Mouse (Mus musculus) CH12.LX (cell line): ENCODE data around the gene Cpne9. TPM values are rescaled to one million over a fixed set of nuclear protein-coding genes. Genes with fewer than 3 reads are reported as not detected.

Experiments
- DNase-seq: peaks from one replicate; pipeline ENCODE4 v3.0.0-alpha.2; 2013; ENCODE audit errors: extremely low read depth
- H3K27ac ChIP-seq: 2 replicates; pipeline ENCODE4 v1.5.1; 2012; ENCODE audit warnings: low read depth, mild to moderate bottlenecking, control low read depth, moderate library complexity; ENCODE audit not compliant: insufficient read depth
- H3K27me3 ChIP-seq: replicated peaks from 2 replicates; pipeline ENCODE3; 2012; ENCODE audit warnings: inconsistent platforms
- H3K36me3 ChIP-seq, 2 experiments: replicated peaks in 1 of 2; 2 replicates each; pipeline versions ENCODE3 to v1.6.1; 2012; ENCODE audit warnings: inconsistent platforms in 1 of 2, low read length in 1 of 2, mild to moderate bottlenecking in 1 of 2, mixed read lengths in 1 of 2, moderate library complexity in 1 of 2; ENCODE audit not compliant: control insufficient read depth in 1 of 2, insufficient read depth in 1 of 2
- H3K4me1 ChIP-seq, 2 experiments: 2 replicates each; pipeline ENCODE4 v1.6.1; 2012; ENCODE audit warnings: inconsistent platforms in 1 of 2, moderate library complexity in 1 of 2; ENCODE audit not compliant: insufficient read depth in 2 of 2, control insufficient read depth in 1 of 2
- H3K4me2 ChIP-seq: 2 replicates; pipeline ENCODE4 v1.6.1; 2012; ENCODE audit warnings: low read depth, mild to moderate bottlenecking, control low read depth; ENCODE audit not compliant: poor library complexity, insufficient read depth, severe bottlenecking
- H3K4me3 ChIP-seq, 3 experiments: fragments of 150-350 bp in 1 of 3; sonication (generic) in 1 of 3; replicated peaks in 1 of 3; 2 replicates each; pipeline versions ENCODE3 to v1.5.1; 2011 to 2012; ENCODE audit warnings: low read depth in 2 of 3, low read length in 2 of 3, mild to moderate bottlenecking in 2 of 3, moderate library complexity in 2 of 3, control low read depth in 1 of 3, improper control_type of control experiment in 1 of 3, inconsistent platforms in 1 of 3, mixed read lengths in 1 of 3; ENCODE audit not compliant: poor library complexity in 1 of 3
- H3K79me2 ChIP-seq: replicated peaks from 2 replicates; pipeline ENCODE4 v1.6.1; 2012; ENCODE audit warnings: mild to moderate bottlenecking, moderate library complexity; ENCODE audit not compliant: control insufficient read depth, poor library complexity, insufficient read depth, severe bottlenecking; ENCODE audit errors: extremely low read depth
- H3K9ac ChIP-seq: 2 replicates; pipeline ENCODE4 v1.6.1; 2012; ENCODE audit warnings: low read depth, mild to moderate bottlenecking, control low read depth, moderate library complexity; ENCODE audit not compliant: insufficient read depth
- H3K9me3 ChIP-seq: replicated peaks from 2 replicates; pipeline ENCODE3; 2012; ENCODE audit warnings: low read length, inconsistent platforms, mixed read lengths
- BHLHE40 ChIP-seq: IDR thresholded peaks from 2 replicates; pipeline ENCODE4 v1.6.1; 2011; ENCODE audit warnings: mild to moderate bottlenecking, low read depth, low read length, improper control_type of control experiment
- GABPA ChIP-seq: IDR thresholded peaks from 2 replicates; pipeline ENCODE4 v1.6.1; 2012; ENCODE audit warnings: low read depth, low read length, improper control_type of control experiment, inconsistent platforms; ENCODE audit not compliant: insufficient replicate concordance
- HCFC1 ChIP-seq: IDR thresholded peaks from 2 replicates; pipeline ENCODE4 v1.6.1; 2012; ENCODE audit warnings: low read depth, mild to moderate bottlenecking, inconsistent platforms, low read length, improper control_type of control experiment
- KAT2A ChIP-seq: IDR thresholded peaks from 2 replicates; pipeline ENCODE4 v1.6.1; 2012; ENCODE audit warnings: low read length, improper control_type of control experiment, inconsistent platforms; ENCODE audit not compliant: insufficient replicate concordance
- MAFK ChIP-seq: IDR thresholded peaks from 2 replicates; pipeline ENCODE4 v1.6.1; 2011; ENCODE audit warnings: low read length, improper control_type of control experiment; ENCODE audit not compliant: insufficient replicate concordance
- MYC ChIP-seq: IDR thresholded peaks from 2 replicates; pipeline ENCODE4 v1.6.1; 2011; ENCODE audit warnings: low read depth, mild to moderate bottlenecking, improper control_type of control experiment, low read length
- NRF1 ChIP-seq: IDR thresholded peaks from 2 replicates; pipeline ENCODE4 v1.6.1; 2014; ENCODE audit warnings: low read depth, mild to moderate bottlenecking, inconsistent platforms, low read length, improper control_type of control experiment, moderate library complexity
- SIN3A ChIP-seq: IDR thresholded peaks from 2 replicates; pipeline ENCODE4 v1.6.1; 2012; ENCODE audit warnings: low read length, improper control_type of control experiment, inconsistent platforms
- SMC3 ChIP-seq: IDR thresholded peaks from 2 replicates; pipeline ENCODE4 v1.6.1; 2011; ENCODE audit warnings: low read depth, low read length, improper control_type of control experiment
- TBP ChIP-seq: conservative IDR thresholded peaks from 2 replicates; pipeline ENCODE4 v1.6.1; 2011; ENCODE audit warnings: low read depth, low read length, improper control_type of control experiment
- TCF12 ChIP-seq: IDR thresholded peaks from 2 replicates; pipeline ENCODE4 v1.6.1; 2014; ENCODE audit warnings: low read depth, mild to moderate bottlenecking, inconsistent platforms, low read length, improper control_type of control experiment
- UBTF ChIP-seq: IDR thresholded peaks from 2 replicates; pipeline ENCODE4 v1.6.1; 2012; ENCODE audit warnings: low read depth, mild to moderate bottlenecking, inconsistent platforms, low read length, improper control_type of control experiment, moderate library complexity
- USF1 ChIP-seq: IDR thresholded peaks from 2 replicates; pipeline ENCODE4 v1.6.1; 2014; ENCODE audit warnings: low read depth, mild to moderate bottlenecking, inconsistent platforms, low read length, improper control_type of control experiment
- ZKSCAN1 ChIP-seq: IDR thresholded peaks from 2 replicates; pipeline ENCODE4 v1.6.1; 2012; ENCODE audit warnings: low read depth, inconsistent platforms, low read length, improper control_type of control experiment, borderline replicate concordance
- ZNF384 ChIP-seq: IDR thresholded peaks from 2 replicates; pipeline ENCODE4 v1.6.1; 2012; ENCODE audit warnings: low read depth, low read length, improper control_type of control experiment, inconsistent platforms
- dilution Hi-C: fragments of 300-500 bp; cut with MboI; formaldehyde crosslinking; loops from 2 replicates; pipeline ENCODE4 v1.14.3; 2020; ENCODE audit warnings: low sequenced_read_pairs; ENCODE audit not compliant: extremely low pct_unique_long_range_greater_than_20kb, extremely low pct_ligation_motif_present
- in situ Hi-C: fragments of 300-500 bp; cut with MboI; formaldehyde crosslinking; loops from 3 replicates; pipeline ENCODE4 v1.14.3; 2019; ENCODE audit warnings: low sequenced_read_pairs, low pct_ligation_motif_present, low pct_unique_long_range_greater_than_20kb, mixed read lengths
- polyA plus RNA-seq: library from polyadenylated mRNA; unstranded; fragments of >175 nt; gene quantifications from 2 replicates; pipeline ENCODE4 v1.2.1, GENCODE M21; 2012; ENCODE audit warnings: low read depth; ENCODE audit not compliant: insufficient read length
- total RNA-seq, 2 experiments: library from RNA; depleted of rRNA; stranded (reverse); fragments of 300-350 nt in 1 of 2; fragments of >200 nt in 1 of 2; gene quantifications; 2 replicates each; pipeline ENCODE4 v1.2.3; 2012 to 2014

Gene Cpne9
- total and polyA plus RNA-seq, 3 experiments: 0.19 to 0.27 (median 0.25) TPM

DNA sequence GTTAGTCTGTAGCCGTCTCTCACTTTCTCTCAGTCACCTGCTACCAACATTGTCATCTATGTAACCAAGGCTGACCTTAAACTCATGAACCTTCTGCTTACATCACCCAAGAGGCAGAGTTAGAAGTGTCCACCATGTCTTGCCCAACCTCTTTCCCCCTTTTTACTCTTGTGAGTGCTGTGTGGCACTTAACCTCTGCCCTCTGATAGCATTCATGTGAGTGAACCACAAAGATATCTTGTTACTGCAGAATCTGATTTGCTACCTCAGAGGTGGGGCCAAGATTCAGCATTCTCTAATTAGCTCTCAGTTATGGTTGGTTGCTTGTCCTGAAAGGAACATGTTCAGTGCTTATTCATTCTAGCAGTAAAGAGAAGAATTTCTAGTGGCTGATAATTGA, 39.4 kb upstream of the Cpne9 start:
- Histone ChIP-seq H3K4me2 (no peak overlapping the region), H3K79me2 (peaks cover 39% of the 10 kb centered on the region), H3K27me3 (no peaks in the 10 kb centered on the region), H3K36me3 (peaks cover 40 to 78% of the 10 kb centered on the region in 2 experiments), H3K27ac (0 out of 2 replicates have a peak overlapping the region, but pooled peaks have one; percentile 18), H3K9ac (no peak overlapping the region; the same call in 1 of the 2 replicates), H3K4me3 (no peak overlapping the region), H3K4me1 (peaks cover 9 to 77% of the 10 kb centered on the region in 2 experiments), H3K9me3 (no peaks in the 10 kb centered on the region)
- in situ Hi-C loops (no loop called here), dilution Hi-C loops (no loop called here)
- no peak for DNase-seq
- TF ChIP-seq UBTF: no peak

DNA sequence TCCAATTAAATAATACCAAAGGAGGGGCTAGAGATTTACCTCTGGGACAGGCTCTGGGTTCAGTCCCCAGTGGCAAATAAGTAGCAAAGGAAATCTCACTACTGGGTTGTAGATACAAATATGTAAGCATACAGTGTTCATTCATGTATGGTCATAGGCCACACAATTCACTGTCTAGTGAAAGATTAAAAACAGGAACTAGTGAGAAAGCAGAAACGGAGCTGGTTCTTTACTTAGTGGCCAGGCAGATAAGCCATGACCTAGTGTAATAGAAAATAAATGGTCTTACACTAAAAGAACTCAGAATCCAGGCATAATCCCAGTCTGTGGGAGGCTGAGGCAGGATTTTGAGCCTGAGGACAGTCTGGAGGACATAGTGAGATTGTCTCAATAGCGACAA, 36.5 kb upstream of the Cpne9 start:
- Histone ChIP-seq H3K9ac (no peak overlapping the region; the same call in 1 of the 2 replicates), H3K79me2 (peaks cover 21% of the 10 kb centered on the region), H3K36me3 (peaks cover 53 to 89% of the 10 kb centered on the region in 2 experiments), H3K27ac (no peak overlapping the region), H3K27me3 (no peaks in the 10 kb centered on the region), H3K9me3 (no peaks in the 10 kb centered on the region), H3K4me2 (no peak overlapping the region), H3K4me1 (peaks cover 9 to 78% of the 10 kb centered on the region in 2 experiments), H3K4me3 (no peak overlapping the region)
- in situ Hi-C loops (no loop called here), dilution Hi-C loops (no loop called here)
- DNase-seq: no peak
- TF ChIP-seq GABPA: no peak
- no peak for TF ChIP-seq MYC
- TF ChIP-seq ZNF384: no peak
- TF ChIP-seq SMC3: no peak
- no peak for TF ChIP-seq NRF1
- TF ChIP-seq KAT2A: no peak

DNA sequence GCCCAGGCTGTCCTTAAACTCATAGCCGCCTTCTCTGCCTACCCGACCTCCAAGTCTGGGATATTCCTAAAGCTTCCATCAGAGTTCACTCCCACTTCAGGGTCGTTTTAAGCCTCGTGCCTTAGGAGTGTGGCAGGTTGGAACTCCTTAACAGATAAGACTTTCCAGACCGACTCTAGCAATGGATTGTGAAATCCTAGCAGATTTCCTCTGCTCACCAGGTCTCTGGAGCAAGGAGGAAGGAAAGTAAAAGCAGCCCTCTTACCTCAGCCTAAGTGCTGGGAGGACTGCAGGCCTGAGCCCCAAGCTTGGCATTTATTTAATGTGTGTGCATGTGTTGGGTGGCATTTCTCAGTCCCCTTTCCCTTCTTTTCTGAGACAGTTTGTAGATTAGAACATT, 31.3 kb upstream of the Cpne9 start:
- Histone ChIP-seq H3K36me3 (peaks cover 65 to 98% of the 10 kb centered on the region in 2 experiments), H3K27me3 (no peaks in the 10 kb centered on the region), H3K9me3 (peaks cover 3% of the 10 kb centered on the region), H3K4me3 (no peak overlapping the region), H3K79me2 (peaks cover 17% of the 10 kb centered on the region), H3K9ac (no peak overlapping the region), H3K4me2 (no peak overlapping the region), H3K27ac (no peak overlapping the region), H3K4me1 (peaks cover 5 to 38% of the 10 kb centered on the region in 2 experiments)
- DNase-seq: no peak
- in situ Hi-C loops (no loop called here), dilution Hi-C loops (no loop called here)
- TF ChIP-seq HCFC1 (no peak), TCF12 (no peak), MAFK (no peak), BHLHE40 (no peak), TBP (no peak), USF1 (no peak), SIN3A (no peak), ZKSCAN1 (no peak)
